ENCODE assay signal across 8 mouse cellular contexts in the genomic region with DNA sequence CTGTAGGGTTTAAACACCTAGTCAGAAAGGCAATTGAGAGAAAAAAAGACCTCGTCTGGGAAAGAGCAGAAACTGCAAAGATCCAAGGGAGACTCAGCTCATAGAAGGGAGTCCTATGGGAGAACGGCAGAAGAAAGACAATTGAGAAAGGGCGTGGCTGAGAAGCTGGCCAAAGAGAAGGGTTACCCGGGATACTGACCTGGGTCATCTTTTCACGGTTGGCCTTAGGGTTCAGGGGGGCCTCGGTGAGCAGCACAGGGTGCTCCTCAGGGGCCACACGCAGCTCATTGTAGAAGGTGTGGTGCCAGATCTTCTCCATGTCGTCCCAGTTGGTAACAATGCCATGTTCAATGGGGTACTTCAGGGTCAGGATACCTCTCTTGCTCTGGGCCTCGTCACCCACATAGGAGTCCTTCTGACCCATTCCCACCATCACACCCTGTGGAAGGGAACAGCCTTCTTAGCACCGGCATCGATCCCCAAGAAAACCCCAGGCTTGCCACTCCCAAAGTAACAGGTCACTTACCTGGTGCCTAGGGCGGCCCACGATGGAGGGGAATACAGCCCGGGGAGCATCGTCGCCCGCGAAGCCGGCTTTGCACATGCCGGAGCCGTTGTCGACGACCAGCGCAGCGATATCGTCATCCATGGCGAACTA. TPM values are rescaled to one million over a fixed set of nuclear protein-coding genes. Genes with fewer than 3 reads are reported as not detected.
DNase-seq lines count a peak whose midpoint lies in the region; ATAC-seq and TF ChIP-seq lines count a peak whose summit lies in the region.

No protein-coding gene starts in this region.

- ATAC-seq in lung, postnatal 0 days = no peak
- ATAC-seq in embryonic facial prominence, embryonic 14.5 days (ENCODE audit: low read depth) = no peak
- peak; percentile 0; the same call in 1 of the 2 replicates for ATAC-seq in intestine, embryonic 14.5 days (replicated peaks; ENCODE audit: low FRiP score, low TSS enrichment, low read depth)
- 0 out of 2 replicates have a peak, but pooled peaks have one; percentile 1 for ATAC-seq in neural tube, embryonic 13.5 days (ENCODE audit: low read depth)

- TF ChIP-seq EP300 in lung, postnatal 0 days (IDR thresholded peaks at IDR 0.05) = no peak

- peak; percentile 47 for DNase-seq in lung, postnatal 0 days (ENCODE audit: low spot score)
- no peak for DNase-seq in lung, postnatal 10 days
- no peak for DNase-seq in embryonic facial prominence, embryonic 14.5 days (ENCODE audit: low spot score)
- no peak for DNase-seq in intestine, embryonic 14.5 days (ENCODE audit: low spot score)
- DNase-seq in gastrocnemius, adult 18-20 months (ENCODE audit: low spot score) = no peak
- DNase-seq in left cerebral cortex, postnatal 4 days = no peak
- no peak for DNase-seq in layer of hippocampus, postnatal 25 days (ENCODE audit: extremely low spot score in 1 of 2, low spot score in 1 of 2)

- WGBS in lung, postnatal 0 days = under 1% methylated on average over 27 of the region's 27 CpGs
- 3% methylated on average over 27 of the region's 27 CpGs for WGBS in embryonic facial prominence, embryonic 14.5 days
- 4% methylated on average over 27 of the region's 27 CpGs for WGBS in intestine, embryonic 14.5 days
- 3% methylated on average over 27 of the region's 27 CpGs for WGBS in neural tube, embryonic 13.5 days

- peak overlapping the region; percentile 100 for H3K4me3 ChIP-seq in lung, postnatal 0 days (ENCODE audit: low read depth, low read length)
- peak overlapping the region; percentile 100 for H3K4me3 ChIP-seq in embryonic facial prominence, embryonic 14.5 days (ENCODE audit: low read depth, low read length)
- peak overlapping the region; percentile 87 for H3K4me3 ChIP-seq in intestine, embryonic 14.5 days (ENCODE audit: low read depth, low read length)
- H3K4me3 ChIP-seq in neural tube, embryonic 13.5 days = peak overlapping the region; percentile 92

- peak overlapping the region; percentile 100 for H3K9ac ChIP-seq in lung, postnatal 0 days (replicated peaks; ENCODE audit: low read depth)
- H3K9ac ChIP-seq in embryonic facial prominence, embryonic 14.5 days (ENCODE audit: low read depth, low read length) = peak overlapping the region; percentile 100
- peak overlapping the region; percentile 100 for H3K9ac ChIP-seq in intestine, embryonic 14.5 days (ENCODE audit: low read length)
- H3K9ac ChIP-seq in neural tube, embryonic 13.5 days = peak overlapping the region; percentile 100

- H3K36me3 ChIP-seq in lung, postnatal 0 days (ENCODE audit: insufficient read depth, low read length) = peaks cover 49% of the 10 kb centered on the region
- H3K36me3 ChIP-seq in embryonic facial prominence, embryonic 14.5 days (ENCODE audit: control insufficient read depth, insufficient read depth, low read length) = peaks cover 54% of the 10 kb centered on the region
- H3K36me3 ChIP-seq in intestine, embryonic 14.5 days (ENCODE audit: control insufficient read depth, insufficient read depth, low read length) = peaks cover 53% of the 10 kb centered on the region
- H3K36me3 ChIP-seq in neural tube, embryonic 13.5 days = peaks cover 51% of the 10 kb centered on the region

- peak overlapping the region; percentile 100 for H3K27ac ChIP-seq in lung, postnatal 0 days (ENCODE audit: low read length)
- H3K27ac ChIP-seq in embryonic facial prominence, embryonic 14.5 days (replicated peaks; ENCODE audit: low read depth, low read length) = peak overlapping the region; percentile 100
- H3K27ac ChIP-seq in intestine, embryonic 14.5 days (ENCODE audit: low read depth) = peak overlapping the region; percentile 100
- peak overlapping the region; percentile 100 for H3K27ac ChIP-seq in neural tube, embryonic 13.5 days (replicated peaks)

- TF ChIP-seq CTCF in lung, postnatal 0 days (IDR thresholded peaks at IDR 0.05) = no peak

- intact Hi-C loops in left cerebral cortex, postnatal 4 days (cut with DNase I) = no loop called here

- peak overlapping the region; percentile 80 for H3K4me2 ChIP-seq in lung, postnatal 0 days (replicated peaks; ENCODE audit: low read depth, low read length)
- H3K4me2 ChIP-seq in embryonic facial prominence, embryonic 14.5 days (ENCODE audit: low read depth, low read length) = peak overlapping the region; percentile 59
- H3K4me2 ChIP-seq in intestine, embryonic 14.5 days (ENCODE audit: low read length) = peak overlapping the region; percentile 77
- peak overlapping the region; percentile 84 for H3K4me2 ChIP-seq in neural tube, embryonic 13.5 days

- H3K9me3 ChIP-seq in lung, postnatal 0 days (ENCODE audit: low read length) = no peaks in the 10 kb centered on the region
- H3K9me3 ChIP-seq in embryonic facial prominence, embryonic 14.5 days (ENCODE audit: control insufficient read depth, low read length) = no peaks in the 10 kb centered on the region
- no peaks in the 10 kb centered on the region for H3K9me3 ChIP-seq in intestine, embryonic 14.5 days (ENCODE audit: control insufficient read depth, low read length)
- H3K9me3 ChIP-seq in neural tube, embryonic 13.5 days = no peaks in the 10 kb centered on the region

- no peaks in the 10 kb centered on the region for H3K27me3 ChIP-seq in lung, postnatal 0 days (replicated peaks; ENCODE audit: insufficient read depth, low read length)
- H3K27me3 ChIP-seq in embryonic facial prominence, embryonic 14.5 days (replicated peaks; ENCODE audit: control insufficient read depth, insufficient read depth, low read length) = no peaks in the 10 kb centered on the region
- H3K27me3 ChIP-seq in intestine, embryonic 14.5 days (replicated peaks; ENCODE audit: control insufficient read depth, insufficient read depth, low read length) = no peaks in the 10 kb centered on the region
- no peaks in the 10 kb centered on the region for H3K27me3 ChIP-seq in neural tube, embryonic 13.5 days

- peaks cover 30% of the 10 kb centered on the region for H3K4me1 ChIP-seq in lung, postnatal 0 days (ENCODE audit: insufficient read depth, low read depth, low read length)
- H3K4me1 ChIP-seq in embryonic facial prominence, embryonic 14.5 days (ENCODE audit: control insufficient read depth, insufficient read depth, low read length) = peaks cover 34% of the 10 kb centered on the region
- peaks cover 40% of the 10 kb centered on the region for H3K4me1 ChIP-seq in intestine, embryonic 14.5 days (replicated peaks; ENCODE audit: control insufficient read depth, insufficient read depth, low read length)
- H3K4me1 ChIP-seq in neural tube, embryonic 13.5 days (replicated peaks) = peaks cover 64% of the 10 kb centered on the region

RNA-seq across cellular contexts. Expression of a gene that starts 1.4 kb away (rescaled TPM):
- polyA plus RNA-seq in lung, postnatal 0 days (2015; fragmentation: Nextera tagmentation; extraction: Ambion mirVana) = 18,716 and 19,008 TPM in 2 replicates
- polyA plus RNA-seq in embryonic facial prominence, embryonic 14.5 days (2014; fragmentation: Nextera tagmentation; extraction: Ambion mirVana) = 12,527 and 12,883 TPM in 2 replicates
- 15,561 and 16,510 TPM in 2 replicates for polyA plus RNA-seq in intestine, embryonic 14.5 days (2014; fragmentation: Nextera tagmentation; extraction: Ambion mirVana)
- 15,088 and 16,772 TPM in 2 replicates for polyA plus RNA-seq in neural tube, embryonic 13.5 days (2015; fragmentation: Nextera tagmentation; extraction: Ambion mirVana)
- 100 to 1,000 TPM; 452 to 583 TPM for total RNA-seq in gastrocnemius, adult 18-20 months (2021)
- 1,000 to 10,000 TPM; 5,289 to 5,459 TPM for total RNA-seq in left cerebral cortex, postnatal 4 days (2021)
- 1,000 to 10,000 TPM; 3,553 to 3,743 TPM for total RNA-seq in layer of hippocampus, postnatal 25 days (2021)

RNA-seq across cellular contexts. Expression of a gene that starts 9.9 kb away (rescaled TPM):
- polyA plus RNA-seq in lung, postnatal 0 days (2015; fragmentation: Nextera tagmentation; extraction: Ambion mirVana) = 6.3 and 7.9 TPM in 2 replicates
- polyA plus RNA-seq in embryonic facial prominence, embryonic 14.5 days (2014; fragmentation: Nextera tagmentation; extraction: Ambion mirVana) = 9.2 and 9.4 TPM in 2 replicates
- polyA plus RNA-seq in intestine, embryonic 14.5 days (2014; fragmentation: Nextera tagmentation; extraction: Ambion mirVana) = 10.3 and 10.8 TPM in 2 replicates
- 25.5 and 28.2 TPM in 2 replicates for polyA plus RNA-seq in neural tube, embryonic 13.5 days (2015; fragmentation: Nextera tagmentation; extraction: Ambion mirVana)
- 1 to 10 TPM; 4.9 to 5.9 TPM for total RNA-seq in gastrocnemius, adult 18-20 months (2021)
- 10 to 100 TPM; 34.6 to 35.8 TPM for total RNA-seq in left cerebral cortex, postnatal 4 days (2021)
- total RNA-seq in layer of hippocampus, postnatal 25 days (2021) = 10 to 100 TPM; 37.4 to 40.0 TPM

RNA-seq across cellular contexts. Expression of a gene that starts 55.0 kb away (rescaled TPM):
- 69.1 and 81.4 TPM in 2 replicates for polyA plus RNA-seq in lung, postnatal 0 days (2015; fragmentation: Nextera tagmentation; extraction: Ambion mirVana)
- polyA plus RNA-seq in embryonic facial prominence, embryonic 14.5 days (2014; fragmentation: Nextera tagmentation; extraction: Ambion mirVana) = 338 and 413 TPM in 2 replicates
- polyA plus RNA-seq in intestine, embryonic 14.5 days (2014; fragmentation: Nextera tagmentation; extraction: Ambion mirVana) = 230 and 247 TPM in 2 replicates
- polyA plus RNA-seq in neural tube, embryonic 13.5 days (2015; fragmentation: Nextera tagmentation; extraction: Ambion mirVana) = 517 and 659 TPM in 2 replicates
- 1 to 10 TPM; 3.7 to 8.5 TPM for total RNA-seq in gastrocnemius, adult 18-20 months (2021)
- total RNA-seq in left cerebral cortex, postnatal 4 days (2021) = 100 to 1,000 TPM; 530 to 553 TPM
- 100 to 1,000 TPM; 229 to 232 TPM for total RNA-seq in layer of hippocampus, postnatal 25 days (2021)

Comparison
In these comparisons a context has a peak if more than half of its experiments do, and no peak if none do; other contexts are left out.
1. ATAC-seq: peak in intestine, embryonic 14.5 days (single experiment) and neural tube, embryonic 13.5 days (single experiment); none in lung, postnatal 0 days (single experiment) and embryonic facial prominence, embryonic 14.5 days (single experiment).
2. Peak in every context shown above with its lines, with median percentiles within 50 percentile points of each other: H3K27ac ChIP-seq, H3K4me2 ChIP-seq, H3K4me3 ChIP-seq and H3K9ac ChIP-seq.